Mouse (Mus musculus): ENCODE measurements around the gene Cacna1i. TPM values are rescaled to one million over a fixed set of nuclear protein-coding genes. Genes with fewer than 3 reads are reported as not detected.

Cacna1i gene
- polyA plus RNA-seq, 1 experiment from 2014 or later: not detected

- Histone ChIP-seq H3K27ac (no peak overlapping the region), H3K4me3 (no peak overlapping the region), H3K27me3 (ENCODE audit: insufficient read depth, poor library complexity, severe bottlenecking) (peaks cover 19% of the 10 kb centered on the region), H3K36me3 (no peaks in the 10 kb centered on the region), H3K4me1 (no peaks in the 10 kb centered on the region), H3K9me3 (no peaks in the 10 kb centered on the region)
- no peak for DNase-seq (ENCODE audit: low spot score)
- WGBS: 78% methylated on average over 15 of the region's 15 CpGs
Observed at GRCm38 (mm10) chr15:80445956-80446687, 159.1 kb downstream of the Cacna1i start.

Other genes with a start within 250 kb of the Cacna1i start
- gene Syngr1, start 195.9 kb upstream of the Cacna1i start, polyA plus RNA-seq (2016; fragmentation: Nextera tagmentation; extraction: Ambion mirVana): 6.7 and 11.6 TPM in 2 replicates
- 770 and 980 TPM in 2 replicates for gene Rpl3, start 195.4 kb upstream of the Cacna1i start, polyA plus RNA-seq (2016; fragmentation: Nextera tagmentation; extraction: Ambion mirVana)
- 34.2 and 38.1 TPM in 2 replicates for gene Tab1, start 154.1 kb upstream of the Cacna1i start, polyA plus RNA-seq (2016; fragmentation: Nextera tagmentation; extraction: Ambion mirVana)
- 1.1 and 2.8 TPM in 2 replicates for gene Mgat3, start 113.5 kb upstream of the Cacna1i start, polyA plus RNA-seq (2016; fragmentation: Nextera tagmentation; extraction: Ambion mirVana)
- 31.0 and 39.2 TPM in 2 replicates for gene Mief1, start 53.2 kb upstream of the Cacna1i start, polyA plus RNA-seq (2016; fragmentation: Nextera tagmentation; extraction: Ambion mirVana)
- gene AC140267.1, start 51.4 kb upstream of the Cacna1i start, polyA plus RNA-seq (2016; fragmentation: Nextera tagmentation; extraction: Ambion mirVana): 3.5 TPM in 1 of 2 replicates, not detected in the other
- gene Atf4, start 32.1 kb upstream of the Cacna1i start, polyA plus RNA-seq (2016; fragmentation: Nextera tagmentation; extraction: Ambion mirVana): 84.8 and 109 TPM in 2 replicates
- 46.1 and 62.5 TPM in 2 replicates for gene Rps19bp1, start 22.9 kb upstream of the Cacna1i start, polyA plus RNA-seq (2016; fragmentation: Nextera tagmentation; extraction: Ambion mirVana)

All from heart, embryonic 10.5 days (tissue).